Mouse (Mus musculus): ENCODE data around the gene Cmpk1.

DNA sequence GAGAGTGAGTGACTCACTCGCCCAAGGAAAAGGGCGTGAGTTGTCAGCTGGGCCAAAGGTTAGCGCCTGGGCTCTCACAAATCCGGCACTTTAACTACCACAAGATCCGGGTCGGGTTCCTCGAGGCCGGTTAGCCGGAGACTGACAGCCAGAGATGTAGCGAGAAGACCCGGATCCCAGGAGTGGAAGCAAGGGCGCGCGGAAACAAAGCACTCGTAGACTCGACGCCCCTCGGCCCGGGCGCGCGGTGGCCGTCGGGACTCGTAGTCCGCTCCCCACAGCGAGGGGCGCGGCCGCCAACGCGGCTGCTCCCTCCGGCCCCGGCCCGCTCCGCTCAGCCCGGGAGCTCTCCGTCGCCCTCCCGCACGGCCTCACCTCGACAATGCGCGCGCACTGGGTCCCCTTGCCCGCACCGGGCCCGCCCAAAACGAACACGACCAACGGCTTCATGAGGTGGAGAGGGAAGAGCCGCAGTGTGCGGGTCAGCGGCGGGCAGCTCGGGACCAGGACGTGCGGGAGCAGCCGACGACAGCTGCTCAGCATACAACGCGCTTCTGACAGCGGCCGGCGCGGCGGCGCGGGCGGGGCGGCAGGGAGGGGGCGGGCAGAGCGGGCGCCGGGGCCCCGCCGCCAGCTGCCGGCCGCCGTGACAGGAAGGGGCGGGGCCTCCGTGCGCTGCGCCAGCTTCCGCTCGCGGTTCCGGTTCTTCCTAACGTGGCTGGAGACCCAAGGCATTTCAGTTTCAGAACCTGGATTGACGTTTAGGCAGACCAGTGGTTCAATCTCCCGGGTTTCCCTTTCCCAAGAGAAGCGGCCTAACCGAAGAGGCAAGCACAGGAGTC is at the start of gene Cmpk1:
- no peak for TF ChIP-seq USF1 (IDR thresholded peaks at IDR 0.05; ENCODE audit: low read depth)
- peak; percentile 66 for TF ChIP-seq MAX (IDR thresholded peaks at IDR 0.05)
- no peak for TF ChIP-seq CTCF (IDR thresholded peaks at IDR 0.05; ENCODE audit: control insufficient read depth, insufficient read depth, insufficient read length)
- TF ChIP-seq MYOD1 (IDR thresholded peaks at IDR 0.05; ENCODE audit: control insufficient read depth, insufficient read length, low read depth) = no peak

All from C2C12 (cell line).